Mouse (Mus musculus) CH12.LX (cell line): Measurements from ENCODE around the gene Rragd. TPM values are rescaled to one million over a fixed set of nuclear protein-coding genes. Genes with fewer than 3 reads are reported as not detected.

Source experiments
- DNase-seq: peaks from one replicate; pipeline ENCODE4 v3.0.0-alpha.2; 2013; ENCODE audit errors: extremely low read depth
- H3K27ac ChIP-seq: 2 replicates; pipeline ENCODE4 v1.5.1; 2012; ENCODE audit warnings: low read depth, mild to moderate bottlenecking, control low read depth, moderate library complexity; ENCODE audit not compliant: insufficient read depth
- H3K27me3 ChIP-seq: replicated peaks from 2 replicates; pipeline ENCODE3; 2012; ENCODE audit warnings: inconsistent platforms
- H3K36me3 ChIP-seq, 2 experiments: replicated peaks in 1 of 2; 2 replicates each; pipeline versions ENCODE3 to v1.6.1; 2012; ENCODE audit warnings: inconsistent platforms in 1 of 2, low read length in 1 of 2, mild to moderate bottlenecking in 1 of 2, mixed read lengths in 1 of 2, moderate library complexity in 1 of 2; ENCODE audit not compliant: control insufficient read depth in 1 of 2, insufficient read depth in 1 of 2
- H3K4me1 ChIP-seq, 2 experiments: 2 replicates each; pipeline ENCODE4 v1.6.1; 2012; ENCODE audit warnings: inconsistent platforms in 1 of 2, moderate library complexity in 1 of 2; ENCODE audit not compliant: insufficient read depth in 2 of 2, control insufficient read depth in 1 of 2
- H3K4me2 ChIP-seq: 2 replicates; pipeline ENCODE4 v1.6.1; 2012; ENCODE audit warnings: low read depth, mild to moderate bottlenecking, control low read depth; ENCODE audit not compliant: poor library complexity, insufficient read depth, severe bottlenecking
- H3K4me3 ChIP-seq, 3 experiments: fragments of 150-350 bp in 1 of 3; sonication (generic) in 1 of 3; replicated peaks in 1 of 3; 2 replicates each; pipeline versions ENCODE3 to v1.5.1; 2011 to 2012; ENCODE audit warnings: low read depth in 2 of 3, low read length in 2 of 3, mild to moderate bottlenecking in 2 of 3, moderate library complexity in 2 of 3, control low read depth in 1 of 3, improper control_type of control experiment in 1 of 3, inconsistent platforms in 1 of 3, mixed read lengths in 1 of 3; ENCODE audit not compliant: poor library complexity in 1 of 3
- H3K79me2 ChIP-seq: replicated peaks from 2 replicates; pipeline ENCODE4 v1.6.1; 2012; ENCODE audit warnings: mild to moderate bottlenecking, moderate library complexity; ENCODE audit not compliant: control insufficient read depth, poor library complexity, insufficient read depth, severe bottlenecking; ENCODE audit errors: extremely low read depth
- H3K9ac ChIP-seq: 2 replicates; pipeline ENCODE4 v1.6.1; 2012; ENCODE audit warnings: low read depth, mild to moderate bottlenecking, control low read depth, moderate library complexity; ENCODE audit not compliant: insufficient read depth
- H3K9me3 ChIP-seq: replicated peaks from 2 replicates; pipeline ENCODE3; 2012; ENCODE audit warnings: low read length, inconsistent platforms, mixed read lengths
- BHLHE40 ChIP-seq: IDR thresholded peaks from 2 replicates; pipeline ENCODE4 v1.6.1; 2011; ENCODE audit warnings: mild to moderate bottlenecking, low read depth, low read length, improper control_type of control experiment
- CHD1 ChIP-seq: IDR thresholded peaks from 2 replicates; pipeline ENCODE4 v1.6.1; 2012; ENCODE audit warnings: low read depth, low read length, improper control_type of control experiment, inconsistent platforms
- CTCF ChIP-seq, 2 experiments: IDR thresholded peaks in 1 of 2; conservative IDR thresholded peaks in 1 of 2; 2 replicates each; pipeline ENCODE4 v1.5.1; 2011 to 2012; ENCODE audit warnings: low read depth in 2 of 2, low read length in 2 of 2, improper control_type of control experiment in 1 of 2, inconsistent platforms in 1 of 2, mild to moderate bottlenecking in 1 of 2, moderate library complexity in 1 of 2
- E2F4 ChIP-seq: IDR thresholded peaks from 2 replicates; pipeline ENCODE4 v1.6.1; 2011; ENCODE audit warnings: low read depth, low read length, improper control_type of control experiment; ENCODE audit not compliant: insufficient replicate concordance
- ELF1 ChIP-seq: IDR thresholded peaks from 2 replicates; pipeline ENCODE4 v1.6.1; 2014; ENCODE audit warnings: low read depth, mild to moderate bottlenecking, inconsistent platforms, low read length, improper control_type of control experiment
- EP300 ChIP-seq: IDR thresholded peaks from 2 replicates; pipeline ENCODE4 v1.6.1; 2011; ENCODE audit warnings: low read length, improper control_type of control experiment
- ETS1 ChIP-seq: conservative IDR thresholded peaks from 2 replicates; pipeline ENCODE4 v1.6.1; 2012; ENCODE audit warnings: low read depth, mild to moderate bottlenecking, inconsistent platforms, low read length, improper control_type of control experiment, moderate library complexity
- GABPA ChIP-seq: IDR thresholded peaks from 2 replicates; pipeline ENCODE4 v1.6.1; 2012; ENCODE audit warnings: low read depth, low read length, improper control_type of control experiment, inconsistent platforms; ENCODE audit not compliant: insufficient replicate concordance
- JUN ChIP-seq: IDR thresholded peaks from 2 replicates; pipeline ENCODE4 v1.6.1; 2011; ENCODE audit warnings: low read depth, mild to moderate bottlenecking, low read length, improper control_type of control experiment, moderate library complexity; ENCODE audit not compliant: insufficient read depth
- KAT2A ChIP-seq: IDR thresholded peaks from 2 replicates; pipeline ENCODE4 v1.6.1; 2012; ENCODE audit warnings: low read length, improper control_type of control experiment, inconsistent platforms; ENCODE audit not compliant: insufficient replicate concordance
- MAFK ChIP-seq: IDR thresholded peaks from 2 replicates; pipeline ENCODE4 v1.6.1; 2011; ENCODE audit warnings: low read length, improper control_type of control experiment; ENCODE audit not compliant: insufficient replicate concordance
- MAX ChIP-seq: IDR thresholded peaks from 2 replicates; pipeline ENCODE4 v1.6.1; 2011; ENCODE audit warnings: low read length, improper control_type of control experiment
- MEF2A ChIP-seq: IDR thresholded peaks from 2 replicates; pipeline ENCODE4 v1.6.1; 2014; ENCODE audit warnings: low read depth, mild to moderate bottlenecking, inconsistent platforms, low read length, improper control_type of control experiment, borderline replicate concordance
- MXI1 ChIP-seq: IDR thresholded peaks from 2 replicates; pipeline ENCODE4 v1.6.1; 2011; ENCODE audit warnings: mild to moderate bottlenecking, low read depth, low read length, improper control_type of control experiment
- MYC ChIP-seq: IDR thresholded peaks from 2 replicates; pipeline ENCODE4 v1.6.1; 2011; ENCODE audit warnings: low read depth, mild to moderate bottlenecking, improper control_type of control experiment, low read length
- NELFE ChIP-seq: IDR thresholded peaks from 2 replicates; pipeline ENCODE4 v1.6.1; 2011; ENCODE audit warnings: low read depth, low read length, improper control_type of control experiment
- NRF1 ChIP-seq: IDR thresholded peaks from 2 replicates; pipeline ENCODE4 v1.6.1; 2014; ENCODE audit warnings: low read depth, mild to moderate bottlenecking, inconsistent platforms, low read length, improper control_type of control experiment, moderate library complexity
- POLR2A ChIP-seq: IDR thresholded peaks from 2 replicates; pipeline ENCODE4 v1.6.1; 2011; ENCODE audit warnings: low read depth, mild to moderate bottlenecking, improper control_type of control experiment, low read length
- SIN3A ChIP-seq: IDR thresholded peaks from 2 replicates; pipeline ENCODE4 v1.6.1; 2012; ENCODE audit warnings: low read length, improper control_type of control experiment, inconsistent platforms
- SMC3 ChIP-seq: IDR thresholded peaks from 2 replicates; pipeline ENCODE4 v1.6.1; 2011; ENCODE audit warnings: low read depth, low read length, improper control_type of control experiment
- USF2 ChIP-seq: conservative IDR thresholded peaks from 2 replicates; pipeline ENCODE4 v1.6.1; 2011; ENCODE audit warnings: low read depth, low read length, improper control_type of control experiment
- ZMIZ1 ChIP-seq: IDR thresholded peaks from 2 replicates; pipeline ENCODE4 v1.6.1; 2012; ENCODE audit warnings: low read depth, mild to moderate bottlenecking, inconsistent platforms, low read length, improper control_type of control experiment
- ZNF384 ChIP-seq: IDR thresholded peaks from 2 replicates; pipeline ENCODE4 v1.6.1; 2012; ENCODE audit warnings: low read depth, low read length, improper control_type of control experiment, inconsistent platforms
- dilution Hi-C: fragments of 300-500 bp; cut with MboI; formaldehyde crosslinking; loops from 2 replicates; pipeline ENCODE4 v1.14.3; 2020; ENCODE audit warnings: low sequenced_read_pairs; ENCODE audit not compliant: extremely low pct_unique_long_range_greater_than_20kb, extremely low pct_ligation_motif_present
- in situ Hi-C: fragments of 300-500 bp; cut with MboI; formaldehyde crosslinking; loops from 3 replicates; pipeline ENCODE4 v1.14.3; 2019; ENCODE audit warnings: low sequenced_read_pairs, low pct_ligation_motif_present, low pct_unique_long_range_greater_than_20kb, mixed read lengths
- polyA plus RNA-seq: library from polyadenylated mRNA; unstranded; fragments of >175 nt; gene quantifications from 2 replicates; pipeline ENCODE4 v1.2.1, GENCODE M21; 2012; ENCODE audit warnings: low read depth; ENCODE audit not compliant: insufficient read length
- total RNA-seq, 2 experiments: library from RNA; depleted of rRNA; stranded (reverse); fragments of 300-350 nt in 1 of 2; fragments of >200 nt in 1 of 2; gene quantifications; 2 replicates each; pipeline ENCODE4 v1.2.3; 2012 to 2014

Gene Rragd
- total and polyA plus RNA-seq, 3 experiments = 0.46 to 1.4 (median 1.1) TPM

DNA sequence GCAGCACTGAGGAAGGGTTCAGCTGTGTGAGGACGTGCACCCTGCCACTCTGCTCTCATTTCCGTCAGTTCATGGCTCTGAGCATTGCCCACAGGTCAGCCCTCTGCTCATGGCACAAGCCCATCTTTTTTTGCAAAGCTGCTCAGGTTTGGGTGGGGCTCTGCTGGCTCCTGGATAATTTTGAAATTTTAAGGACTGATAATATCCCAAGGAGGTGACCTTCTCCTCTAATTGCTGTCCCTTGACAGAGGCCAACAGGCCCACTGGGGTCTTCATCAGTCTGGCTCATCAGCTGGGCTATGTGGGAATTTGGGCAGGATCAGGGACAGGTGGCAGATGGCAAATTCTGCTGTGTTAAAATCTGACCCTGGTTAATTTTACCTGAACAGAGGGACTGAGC lies 6.5 kb downstream of the Rragd start:
- peaks cover 7% of the 10 kb centered on the region for H3K27me3 ChIP-seq
- H3K4me3 ChIP-seq = no peak overlapping the region
- TF ChIP-seq CHD1 = no peak
- no peak for TF ChIP-seq ZNF384
- TF ChIP-seq ETS1 = no peak
- no peak for TF ChIP-seq CTCF (conservative IDR thresholded peaks at IDR 0.05 in 1 of 2, IDR thresholded peaks at IDR 0.05 in 1 of 2; ENCODE audit: low read depth in 2 of 2, low read length in 2 of 2)
- no peak for TF ChIP-seq ZMIZ1
- TF ChIP-seq NRF1 = no peak
- TF ChIP-seq JUN = no peak
- no peak for TF ChIP-seq USF2
- TF ChIP-seq BHLHE40 = no peak
- TF ChIP-seq GABPA = no peak
- no peak overlapping the region for H3K9ac ChIP-seq
- DNase-seq = no peak
- dilution Hi-C loops = no loop called here
- in situ Hi-C loops = loop anchor here (25.0 kb wide), 1 partner anchor 377 kb away; the partner anchor contains the start of genes Casp8ap2 and Gja10
- H3K9me3 ChIP-seq = peaks cover 5% of the 10 kb centered on the region
- H3K27ac ChIP-seq = no peak overlapping the region
- H3K36me3 ChIP-seq = no peaks in the 10 kb centered on the region
- no peaks in the 10 kb centered on the region for H3K79me2 ChIP-seq
- no peak overlapping the region for H3K4me2 ChIP-seq
- H3K4me1 ChIP-seq = no peaks in the 10 kb centered on the region

DNA sequence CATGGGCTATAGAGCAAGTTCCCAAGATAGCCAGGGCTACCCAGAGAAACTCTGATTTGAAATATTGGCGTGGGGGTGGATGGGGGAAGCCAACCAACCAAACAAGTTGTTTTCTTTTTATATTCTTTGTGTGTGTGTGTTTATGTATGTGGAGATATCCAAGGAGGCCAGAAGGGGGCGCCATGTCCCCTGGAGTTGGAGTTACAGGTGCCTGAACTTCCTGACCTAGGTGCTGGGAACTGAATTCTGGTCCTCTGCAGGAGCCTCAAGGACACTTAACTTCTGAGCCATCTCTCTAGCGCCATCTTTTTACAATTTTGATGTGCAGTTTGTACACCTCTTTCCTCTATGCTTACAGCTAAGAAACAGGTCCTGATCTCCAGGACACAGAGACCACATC lies 11.3 kb downstream of the Rragd start:
- H3K4me1 ChIP-seq = peaks cover 0 to 5% of the 10 kb centered on the region in 2 experiments; a peak in 1 of 4 replicates
- no peaks in the 10 kb centered on the region for H3K27me3 ChIP-seq
- DNase-seq = no peak
- H3K4me3 ChIP-seq = no peak overlapping the region
- H3K9ac ChIP-seq = no peak overlapping the region
- no peaks in the 10 kb centered on the region for H3K79me2 ChIP-seq
- in situ Hi-C loops = loop anchor here (25.0 kb wide), 1 partner anchor 382 kb away; the partner anchor contains the start of genes Casp8ap2 and Gja10
- H3K27ac ChIP-seq = no peak overlapping the region
- H3K4me2 ChIP-seq = no peak overlapping the region
- peak; percentile 7 to 15; a peak in 1 of 4 replicates for TF ChIP-seq CTCF (conservative IDR thresholded peaks at IDR 0.05 in 1 of 2, IDR thresholded peaks at IDR 0.05 in 1 of 2; ENCODE audit: low read depth in 2 of 2, low read length in 2 of 2)
- no peak for TF ChIP-seq SMC3
- TF ChIP-seq NELFE = no peak
- TF ChIP-seq, all 38 proteins: peak for 1
- Histone ChIP-seq H3K36me3 (no peaks in the 10 kb centered on the region), H3K9me3 (peaks cover 5% of the 10 kb centered on the region)
- dilution Hi-C loops = no loop called here

DNA sequence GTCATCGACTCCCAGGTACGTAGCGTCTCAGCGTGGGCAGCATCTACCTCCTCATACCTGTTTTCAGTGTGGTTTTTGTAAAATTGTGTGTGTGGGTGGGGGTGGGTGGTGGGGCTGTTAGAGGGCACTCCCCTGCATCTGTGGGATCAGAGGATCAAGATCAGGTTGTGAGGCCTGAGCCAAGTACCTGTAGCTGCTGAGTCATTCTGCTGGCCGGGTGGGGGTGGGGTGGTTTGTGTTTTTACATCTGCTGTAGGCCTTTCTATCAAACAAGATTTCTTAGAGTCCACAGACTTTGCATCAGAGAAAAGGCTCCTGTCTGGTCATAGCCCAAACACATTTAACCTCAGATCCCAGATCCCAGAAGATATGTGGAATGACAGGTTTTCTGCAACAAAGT lies 13.2 kb downstream of the Rragd start:
- peaks cover 5% of the 10 kb centered on the region for H3K9me3 ChIP-seq
- H3K4me3 ChIP-seq = no peak overlapping the region
- no peaks in the 10 kb centered on the region for H3K27me3 ChIP-seq
- dilution Hi-C loops = no loop called here
- TF ChIP-seq ZMIZ1 = no peak
- no peak for TF ChIP-seq NRF1
- TF ChIP-seq EP300 = no peak
- no peak for TF ChIP-seq ETS1
- TF ChIP-seq E2F4 = no peak
- no peak for TF ChIP-seq MAX
- no peak for TF ChIP-seq SIN3A
- TF ChIP-seq NELFE = no peak
- no peak for TF ChIP-seq MXI1
- no peak for TF ChIP-seq ELF1
- no peak for TF ChIP-seq SMC3
- no peak for TF ChIP-seq MEF2A
- no peak for TF ChIP-seq POLR2A
- TF ChIP-seq KAT2A = no peak
- no peak for TF ChIP-seq MAFK
- no peak for TF ChIP-seq MYC
- H3K36me3 ChIP-seq = no peaks in the 10 kb centered on the region
- in situ Hi-C loops = loop anchor here (25.0 kb wide), 1 partner anchor 384 kb away; the partner anchor contains the start of genes Casp8ap2 and Gja10
- peaks cover 0 to 5% of the 10 kb centered on the region in 2 experiments; a peak in 1 of 4 replicates for H3K4me1 ChIP-seq
- no peak for DNase-seq
- H3K4me2 ChIP-seq = no peak overlapping the region
- H3K9ac ChIP-seq = no peak overlapping the region
- no peaks in the 10 kb centered on the region for H3K79me2 ChIP-seq
- H3K27ac ChIP-seq = no peak overlapping the region
